Mouse (Mus musculus) midbrain, embryonic 10.5 days (tissue): ENCODE results near the gene Vmn1r116. TPM values are rescaled to one million over a fixed set of nuclear protein-coding genes. Genes with fewer than 3 reads are reported as not detected.
"Not testable (repeated sequence)": the region's sequence is repeated elsewhere in the genome, so short reads cannot be mapped to it uniquely, and the experiment has no call there.

ENCODE experiments used
- DNase-seq: peaks from one replicate; pipeline ENCODE4 v3.0.0-alpha.2; 2017; ENCODE audit warnings: low spot score
- H3K27ac ChIP-seq: fragments of 300-500 bp; sonication (generic); replicated peaks from 2 replicates; pipeline ENCODE4 v1.5.1; 2016; ENCODE audit warnings: mild to moderate bottlenecking
- H3K27me3 ChIP-seq: fragments of 300-500 bp; sonication (generic); 2 replicates; pipeline ENCODE4 v1.6.1; 2016; ENCODE audit warnings: low read depth, mild to moderate bottlenecking; ENCODE audit not compliant: poor library complexity, severe bottlenecking
- H3K36me3 ChIP-seq: fragments of 300-500 bp; sonication (generic); 2 replicates; pipeline ENCODE4 v1.6.1; 2016; ENCODE audit warnings: mild to moderate bottlenecking, moderate library complexity
- H3K4me1 ChIP-seq: fragments of 300-500 bp; sonication (generic); 2 replicates; pipeline ENCODE4 v1.6.1; 2016
- H3K4me3 ChIP-seq: fragments of 300-500 bp; sonication (generic); 2 replicates; pipeline ENCODE4 v1.5.1; 2016; ENCODE audit warnings: mild to moderate bottlenecking, moderate library complexity
- H3K9me3 ChIP-seq: fragments of 300-500 bp; sonication (generic); replicated peaks from 2 replicates; pipeline ENCODE4 v1.6.1; 2016; ENCODE audit warnings: mild to moderate bottlenecking
- WGBS: fragments of 180-500 bp; shearing (Covaris S2); methylation state at CpG from one replicate; pipeline ENCODE4 v1.1.7; 2016; 5-methylcytosine and 5-hydroxymethylcytosine counted together
- polyA plus RNA-seq: library from polyadenylated mRNA; unstranded; fragments of >200 nt; fragmentation: Nextera tagmentation; extraction: Ambion mirVana; gene quantifications from 2 replicates; pipeline ENCODE4 v1.2.1, GENCODE M21; 2016

The Vmn1r116 gene
- not detected in 2 replicates for polyA plus RNA-seq

GRCm38 (mm10) chr7:20871956-20872355 lies at the start of gene Vmn1r116:
Gene Vmn1r116 (plus strand): TSS chr7:20872256.
- not testable (repeated sequence) for H3K36me3 ChIP-seq, DNase-seq, H3K27me3 ChIP-seq, H3K9me3 ChIP-seq, H3K4me1 ChIP-seq, H3K27ac ChIP-seq, H3K4me3 ChIP-seq
- 67% methylated on average over 3 of the region's 3 CpGs for WGBS

GRCm38 (mm10) chr7:20844885-20845284 lies 27.2 kb upstream of the Vmn1r116 start, which contains the start of gene Vmn1r115:
Gene Vmn1r115 (minus strand): TSS chr7:20844985.
- not testable (repeated sequence) for H3K36me3 ChIP-seq, H3K4me1 ChIP-seq, H3K9me3 ChIP-seq, H3K4me3 ChIP-seq, H3K27me3 ChIP-seq, DNase-seq, H3K27ac ChIP-seq
- WGBS, result 77% methylated on average over 1 of the region's 3 CpGs

GRCm38 (mm10) chr7:20884021-20884420 lies 12.0 kb downstream of the Vmn1r116 start, which contains the start of gene Vmn1r117:
Gene Vmn1r117 (minus strand): TSS chr7:20884121.
- not testable (repeated sequence) for H3K27me3 ChIP-seq, DNase-seq, H3K4me3 ChIP-seq, H3K4me1 ChIP-seq, H3K27ac ChIP-seq, H3K36me3 ChIP-seq, H3K9me3 ChIP-seq
- WGBS, result no CpG with 5 or more reads among the region's 2 CpGs

- H3K4me3 ChIP-seq, H3K27me3 ChIP-seq, DNase-seq, H3K27ac ChIP-seq, H3K9me3 ChIP-seq, H3K4me1 ChIP-seq, H3K36me3 ChIP-seq: not testable (repeated sequence)
- no CpG with 5 or more reads among the region's 2 CpGs for WGBS
Observed at GRCm38 (mm10) chr7:20912247-20912646, 40.2 kb downstream of the Vmn1r116 start, which contains the start of gene Vmn1r118. Gene Vmn1r118 (minus strand): TSS chr7:20912347.

Other genes with a start within 250 kb of the Vmn1r116 start
- not detected in 2 replicates for gene Vmn1r107, start 203.3 kb upstream of the Vmn1r116 start, polyA plus RNA-seq
- not detected in 2 replicates for gene Vmn1r111, start 169.0 kb upstream of the Vmn1r116 start, polyA plus RNA-seq
- not detected in 2 replicates for gene Gm10668, start 141.6 kb upstream of the Vmn1r116 start, polyA plus RNA-seq
- not detected in 2 replicates for gene Vmn1r112, start 101.1 kb upstream of the Vmn1r116 start, polyA plus RNA-seq
- gene Vmn1r113, start 85.0 kb upstream of the Vmn1r116 start, polyA plus RNA-seq, result not detected in 2 replicates
- gene Vmn1r114, start 60.1 kb upstream of the Vmn1r116 start, polyA plus RNA-seq, result not detected in 2 replicates
- gene Vmn1r115, start 27.3 kb upstream of the Vmn1r116 start, polyA plus RNA-seq, result not detected in 2 replicates
- not detected in 2 replicates for gene Vmn1r117, start 11.9 kb downstream of the Vmn1r116 start, polyA plus RNA-seq
- not detected in 2 replicates for gene Vmn1r118, start 40.1 kb downstream of the Vmn1r116 start, polyA plus RNA-seq
- not detected in 2 replicates for gene Vmn1r119, start 140.2 kb downstream of the Vmn1r116 start, polyA plus RNA-seq
- gene Vmn1r120, start 181.5 kb downstream of the Vmn1r116 start, polyA plus RNA-seq, result not detected in 2 replicates
- not detected in 2 replicates for gene Vmn1r121, start 226.3 kb downstream of the Vmn1r116 start, polyA plus RNA-seq